Mouse (Mus musculus): Measurements from ENCODE around the gene Myt1l.

The Myt1l gene

DNA sequence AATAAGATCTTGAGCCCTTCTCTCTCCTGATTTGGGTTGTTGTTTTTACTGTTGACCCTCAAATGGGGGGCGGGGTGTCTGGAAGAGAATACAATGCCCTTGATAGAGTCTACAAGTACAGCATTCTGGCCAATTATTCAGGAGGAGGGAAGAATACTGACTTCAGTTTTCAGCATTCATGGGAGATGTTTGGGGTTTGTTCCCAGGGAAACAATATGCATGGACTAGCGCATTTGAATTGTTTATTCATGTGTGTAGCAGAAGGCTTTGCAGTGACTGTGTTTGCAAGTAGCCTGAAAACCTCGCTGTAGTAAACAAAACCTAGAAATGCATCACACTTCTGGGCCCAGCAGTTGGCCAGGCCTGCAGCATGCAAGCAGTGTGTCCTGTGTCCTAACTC, 426.3 kb downstream of the Myt1l start:
- peak; percentile 89 for DNase-seq (ENCODE audit: inconsistent ontology term)

DNA sequence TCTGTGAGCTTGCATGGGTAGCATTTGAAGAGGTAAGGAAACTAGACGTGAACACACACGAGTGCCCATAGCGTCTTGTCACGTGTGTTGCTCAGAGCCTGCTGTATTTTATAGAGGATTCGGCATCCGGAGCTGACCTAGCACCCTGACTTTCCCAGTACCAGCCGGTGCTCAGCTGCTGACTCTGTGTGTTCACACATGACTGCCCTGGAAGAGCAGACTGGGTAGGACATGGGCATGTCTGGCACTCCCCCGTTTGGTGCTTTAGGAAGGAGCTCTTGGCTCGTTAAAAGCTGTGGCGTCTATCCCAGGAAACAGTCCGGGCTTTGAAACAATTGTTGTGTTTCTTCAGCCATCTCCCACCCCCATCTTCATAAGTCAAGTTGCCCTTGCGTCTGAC, 428.8 kb downstream of the Myt1l start:
- peak; percentile 86 for DNase-seq (ENCODE audit: inconsistent ontology term)

GRCm38 (mm10) chr12:29958637-29959036, 430.5 kb downstream of the Myt1l start:
- no peak for DNase-seq (ENCODE audit: inconsistent ontology term)

GRCm38 (mm10) chr12:29961041-29961440, 432.9 kb downstream of the Myt1l start:
- no peak for DNase-seq (ENCODE audit: inconsistent ontology term)

DNA sequence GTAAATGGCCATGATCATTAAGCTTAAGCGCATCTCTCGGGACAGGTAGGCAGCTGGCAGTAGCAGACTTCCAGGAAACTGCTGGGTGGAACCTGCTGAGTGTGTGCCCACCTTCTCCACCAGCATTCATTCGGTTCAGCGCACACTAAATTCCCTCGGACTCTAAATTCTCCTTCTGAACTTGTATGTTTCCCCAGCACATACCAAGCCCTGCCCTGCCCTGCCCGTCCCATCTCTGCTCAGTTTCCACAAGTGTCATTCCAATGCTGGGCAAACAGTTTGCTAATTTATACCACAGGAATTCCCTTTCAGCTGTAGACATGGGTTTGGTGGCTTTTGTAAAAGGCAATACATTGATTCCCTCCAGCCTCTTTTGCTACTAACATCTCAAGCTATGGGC, 436.8 kb downstream of the Myt1l start:
- peak; percentile 60 for DNase-seq (ENCODE audit: inconsistent ontology term)

DNA sequence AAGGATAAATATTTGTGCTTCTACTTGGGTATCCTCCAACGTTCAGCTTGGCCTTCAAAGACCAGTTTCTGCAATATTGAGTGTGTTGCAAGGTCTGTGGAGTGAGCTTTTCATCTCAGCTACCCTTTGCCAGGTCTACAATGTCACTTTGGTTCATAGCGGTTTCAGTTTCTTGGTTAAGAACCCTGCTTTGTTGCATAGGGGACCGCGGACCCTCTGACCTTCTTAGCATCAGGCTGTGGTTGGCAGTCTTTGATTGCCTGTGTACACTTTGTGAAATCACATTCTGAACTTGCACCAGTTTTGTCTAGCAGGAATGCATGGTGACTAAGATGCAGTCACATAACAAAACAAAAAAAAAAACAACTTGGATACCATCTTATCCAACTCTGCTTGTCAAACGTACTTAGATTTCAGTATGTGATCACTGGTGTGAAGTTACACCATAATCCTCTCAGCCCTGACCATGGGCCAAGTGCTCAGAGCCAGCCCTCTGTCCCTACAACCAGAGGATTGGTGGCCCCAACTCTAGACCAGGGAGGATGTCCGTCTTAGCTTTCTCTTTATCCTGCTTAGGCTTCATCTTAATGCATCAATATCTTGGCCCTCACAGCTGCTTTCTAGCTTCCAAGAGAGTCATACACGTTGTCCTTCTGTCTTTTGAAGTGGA, 443.7 kb downstream of the Myt1l start:
- peak; percentile 31 for DNase-seq (ENCODE audit: inconsistent ontology term)

DNA sequence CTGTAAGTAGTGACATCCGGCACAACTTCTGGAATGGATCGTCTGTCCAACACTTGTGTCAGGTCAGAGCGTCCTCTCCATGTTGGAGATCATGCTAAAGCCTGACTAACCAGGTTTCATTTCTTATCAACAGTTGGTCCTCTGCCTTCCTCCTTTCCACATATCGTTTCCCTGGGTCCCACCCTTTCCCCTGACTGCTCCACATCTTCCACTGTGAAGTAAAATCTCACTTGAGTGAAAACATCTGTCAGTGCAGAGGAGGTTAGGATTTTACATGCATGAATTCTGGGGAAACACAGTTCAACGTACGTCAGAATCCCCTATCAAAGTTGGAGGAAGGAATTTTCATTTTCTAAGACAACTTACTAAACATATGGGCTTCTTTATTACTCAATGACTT, 444.3 kb downstream of the Myt1l start:
- no peak for DNase-seq (ENCODE audit: inconsistent ontology term)

Measured in Muller cell, postnatal 12 days (primary cell).